Mouse (Mus musculus): ENCODE results near the gene Atg4b. TPM values are rescaled to one million over a fixed set of nuclear protein-coding genes. Genes with fewer than 3 reads are reported as not detected.
A peak's percentile ranks its signal among the peaks of the same experiment; 100 is the strongest.

The Atg4b gene
- total and polyA plus RNA-seq, 3 experiments, result 27.7 to 36.4 (median 33.6) TPM

DNA sequence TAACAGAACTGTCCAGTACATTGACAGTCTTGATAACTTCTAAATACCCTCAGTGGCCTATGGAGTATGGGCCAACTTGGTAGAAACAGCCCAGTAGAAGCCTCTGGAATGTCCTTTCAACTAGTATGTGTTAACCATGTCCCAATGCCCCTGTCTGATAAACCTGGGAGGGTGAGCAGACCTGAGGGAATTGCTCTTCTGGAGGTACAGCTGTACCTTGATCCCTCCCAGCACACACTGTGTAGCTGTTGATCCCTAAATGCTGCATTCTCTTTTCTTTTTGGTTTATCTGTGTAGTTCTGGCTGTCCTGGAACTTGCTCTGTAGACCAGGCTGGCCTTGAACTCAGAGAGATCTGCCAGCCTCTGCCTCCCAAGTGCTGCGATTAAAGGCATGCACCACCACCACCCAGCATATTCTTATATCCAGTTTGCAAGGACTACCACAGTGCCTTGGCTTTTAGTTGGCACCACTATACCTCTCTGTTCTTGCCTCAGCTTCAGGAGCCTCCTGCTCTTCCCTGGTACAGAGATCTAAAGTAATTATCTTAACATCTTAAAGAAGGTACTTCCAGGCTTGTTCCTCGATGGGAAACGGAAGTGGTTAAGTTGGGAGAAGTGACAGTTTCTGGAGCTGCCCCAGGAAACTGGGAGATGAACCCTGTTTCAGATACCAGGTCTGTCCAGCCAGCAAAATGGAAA, 72.6 kb downstream of the Atg4b start:
- H3K27ac ChIP-seq, result peak overlapping the region; percentile 91
- TF ChIP-seq POLR2A (IDR thresholded peaks at IDR 0.05; ENCODE audit: insufficient read depth, low read depth, low read length), result no peak
- no peak for TF ChIP-seq EP300 (IDR thresholded peaks at IDR 0.05; ENCODE audit: insufficient read depth, low read depth, low read length)
- TF ChIP-seq CTCF (IDR thresholded peaks at IDR 0.05), result no peak
- DNase-seq, result no peak
- no peaks in the 10 kb centered on the region for H3K36me3 ChIP-seq (ENCODE audit: control insufficient read depth, insufficient read depth, low read length)
- H3K27me3 ChIP-seq (ENCODE audit: control insufficient read depth, insufficient read depth, low read length), result no peaks in the 10 kb centered on the region
- no peaks in the 10 kb centered on the region for H3K79me2 ChIP-seq (replicated peaks; ENCODE audit: control insufficient read depth, insufficient read depth, low read length)
- WGBS, result 48% methylated on average over 3 of the region's 3 CpGs
- intact Hi-C loops (cut with DNase I), result loop anchor here (2.0 kb wide), 1 partner anchor 19 kb away; no protein-coding TSS in a partner anchor
- peaks cover 3% of the 10 kb centered on the region for H3K4me1 ChIP-seq (ENCODE audit: control insufficient read depth, insufficient read depth, low read length)
- H3K4me3 ChIP-seq, result no peak overlapping the region
- H3K9ac ChIP-seq (ENCODE audit: low read depth, low read length), result no peak overlapping the region

DNA sequence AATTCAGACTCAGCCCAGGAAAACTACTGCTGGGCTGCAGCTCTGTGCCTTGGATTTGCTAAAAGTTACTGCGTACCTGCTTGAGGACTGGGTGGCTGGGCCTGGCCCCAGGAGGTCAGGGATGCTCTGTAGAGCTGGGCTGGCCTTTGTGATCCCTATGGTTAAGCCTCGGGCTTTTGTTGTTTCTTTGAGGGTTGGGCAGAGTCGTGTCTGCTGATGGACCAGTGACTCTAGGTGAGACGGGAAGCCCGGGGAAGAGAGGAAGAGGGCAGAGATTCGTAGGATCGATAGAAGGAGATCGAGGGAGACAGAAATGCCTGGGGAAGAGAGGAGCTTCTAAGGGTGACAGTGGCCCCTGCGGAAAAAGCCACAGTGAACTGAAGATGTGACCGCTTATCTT, 73.3 kb downstream of the Atg4b start, which contains the start of gene D2hgdh:
Gene D2hgdh, plus strand, starts transcription at position 301 of the 400 bp plus-strand sequence.
- Histone ChIP-seq H3K4me1 (ENCODE audit: control insufficient read depth, insufficient read depth, low read length) (peaks cover 3% of the 10 kb centered on the region), H3K79me2 (replicated peaks; ENCODE audit: control insufficient read depth, insufficient read depth, low read length) (no peaks in the 10 kb centered on the region), H3K36me3 (ENCODE audit: control insufficient read depth, insufficient read depth, low read length) (no peaks in the 10 kb centered on the region), H3K27me3 (ENCODE audit: control insufficient read depth, insufficient read depth, low read length) (no peaks in the 10 kb centered on the region), H3K4me3 (peak within 1 kb of the TSS; percentile 65), H3K9ac (ENCODE audit: low read depth, low read length) (peak within 1 kb of the TSS; percentile 67), H3K27ac (peak within 1 kb of the TSS; percentile 91)
- intact Hi-C loops (cut with DNase I), result no loop called here
- TF ChIP-seq CTCF (IDR thresholded peaks at IDR 0.05) (no peak), EP300 (IDR thresholded peaks at IDR 0.05; ENCODE audit: insufficient read depth, low read depth, low read length) (no peak), POLR2A (IDR thresholded peaks at IDR 0.05; ENCODE audit: insufficient read depth, low read depth, low read length) (no peak)
- 15% methylated on average over 10 of the region's 10 CpGs for WGBS
- DNase-seq, result peak in 1 of 2 experiments; percentile 36

DNA sequence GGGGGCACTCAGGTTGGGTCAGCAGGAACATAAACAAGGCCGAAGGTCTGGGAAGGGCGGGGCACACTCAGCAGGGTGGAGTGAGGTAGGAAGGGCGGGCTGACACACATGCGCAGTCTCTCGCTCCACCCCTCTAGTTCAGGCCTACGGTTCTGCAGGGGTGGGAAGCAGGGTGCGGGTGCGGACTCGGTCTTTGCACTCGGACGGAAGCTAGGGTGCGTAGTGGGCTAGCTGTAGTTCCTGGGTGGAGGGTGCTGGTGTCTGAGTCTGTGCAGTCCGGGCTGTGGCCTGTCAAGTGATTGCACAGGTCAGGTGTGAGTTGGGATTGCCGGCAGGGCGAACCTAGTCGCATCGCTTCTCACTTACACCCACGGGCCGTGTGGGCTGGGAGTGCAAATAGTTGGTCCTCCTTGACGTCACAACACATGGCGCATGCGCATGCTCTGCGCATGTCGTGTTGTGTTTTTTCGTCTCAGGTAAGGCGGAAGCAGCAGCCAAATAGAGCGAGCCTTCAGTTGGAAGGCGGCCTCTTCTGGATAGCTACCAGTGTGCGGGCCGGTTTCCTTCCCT, 73.9 kb downstream of the Atg4b start:
- no peaks in the 10 kb centered on the region for H3K79me2 ChIP-seq (replicated peaks; ENCODE audit: control insufficient read depth, insufficient read depth, low read length)
- H3K9ac ChIP-seq (ENCODE audit: low read depth, low read length), result peak overlapping the region; percentile 67
- H3K27ac ChIP-seq, result peak overlapping the region; percentile 91
- peak overlapping the region; percentile 65 for H3K4me3 ChIP-seq
- peak; percentile 94 to 96 for DNase-seq
- H3K4me1 ChIP-seq (ENCODE audit: control insufficient read depth, insufficient read depth, low read length), result peaks cover 3% of the 10 kb centered on the region
- 1% methylated on average over 30 of the region's 30 CpGs for WGBS
- H3K36me3 ChIP-seq (ENCODE audit: control insufficient read depth, insufficient read depth, low read length), result no peaks in the 10 kb centered on the region
- TF ChIP-seq POLR2A (IDR thresholded peaks at IDR 0.05; ENCODE audit: insufficient read depth, low read depth, low read length) (peak; percentile 99), CTCF (IDR thresholded peaks at IDR 0.05) (peak; percentile 39), EP300 (IDR thresholded peaks at IDR 0.05; ENCODE audit: insufficient read depth, low read depth, low read length) (peak; percentile 43; the same call in 1 of the 2 replicates)
- no peaks in the 10 kb centered on the region for H3K27me3 ChIP-seq (ENCODE audit: control insufficient read depth, insufficient read depth, low read length)
- intact Hi-C loops (cut with DNase I), result no loop called here

DNA sequence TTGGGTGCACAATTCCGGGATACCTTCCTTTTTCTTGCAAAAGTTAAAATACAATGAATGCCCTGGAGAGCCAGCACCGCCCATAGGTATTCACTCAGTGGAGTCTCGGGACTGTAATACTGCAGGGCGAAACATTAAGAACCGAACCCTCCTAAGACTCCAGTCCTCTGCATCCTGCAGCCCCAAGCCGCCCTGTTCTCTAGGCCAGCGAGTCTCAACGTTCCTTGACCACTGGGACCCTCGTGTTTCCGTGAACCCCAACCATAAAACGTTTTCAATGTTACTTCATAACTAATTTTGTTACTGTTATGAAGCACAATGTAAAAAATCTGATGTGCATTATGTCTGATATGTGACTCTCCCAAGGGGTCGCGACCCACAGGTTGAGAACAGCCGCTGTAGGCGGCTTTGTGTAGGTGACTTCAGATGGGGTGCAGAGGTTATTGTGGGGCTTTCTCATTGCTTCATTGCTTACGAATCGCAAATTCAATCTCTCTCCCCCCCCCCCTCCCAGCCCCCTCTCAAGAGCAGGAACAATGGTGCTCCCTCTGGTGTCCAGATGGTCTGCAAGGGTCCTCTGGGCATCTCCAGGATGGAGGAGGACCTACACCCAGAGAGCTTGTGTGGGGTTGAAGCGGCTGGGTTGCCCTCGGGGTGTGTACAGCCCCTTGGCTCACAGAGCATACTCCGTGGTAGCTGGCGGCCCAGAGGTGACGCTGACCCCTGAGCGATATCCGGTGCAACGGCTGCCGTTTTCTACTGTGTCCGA, 74.7 kb downstream of the Atg4b start:
- Histone ChIP-seq H3K4me1 (ENCODE audit: control insufficient read depth, insufficient read depth, low read length) (peaks cover 3% of the 10 kb centered on the region), H3K4me3 (peak overlapping the region; percentile 65), H3K79me2 (replicated peaks; ENCODE audit: control insufficient read depth, insufficient read depth, low read length) (no peaks in the 10 kb centered on the region), H3K27me3 (ENCODE audit: control insufficient read depth, insufficient read depth, low read length) (no peaks in the 10 kb centered on the region), H3K27ac (peak overlapping the region; percentile 91), H3K36me3 (ENCODE audit: control insufficient read depth, insufficient read depth, low read length) (no peaks in the 10 kb centered on the region), H3K9ac (ENCODE audit: low read depth, low read length) (peak overlapping the region; percentile 67)
- DNase-seq, result peak in 1 of 2 experiments; percentile 41
- intact Hi-C loops (cut with DNase I), result no loop called here
- 44% methylated on average over 27 of the region's 27 CpGs for WGBS
- TF ChIP-seq EP300 (IDR thresholded peaks at IDR 0.05; ENCODE audit: insufficient read depth, low read depth, low read length), result no peak
- TF ChIP-seq CTCF (IDR thresholded peaks at IDR 0.05), result no peak
- no peak for TF ChIP-seq POLR2A (IDR thresholded peaks at IDR 0.05; ENCODE audit: insufficient read depth, low read depth, low read length)

DNA sequence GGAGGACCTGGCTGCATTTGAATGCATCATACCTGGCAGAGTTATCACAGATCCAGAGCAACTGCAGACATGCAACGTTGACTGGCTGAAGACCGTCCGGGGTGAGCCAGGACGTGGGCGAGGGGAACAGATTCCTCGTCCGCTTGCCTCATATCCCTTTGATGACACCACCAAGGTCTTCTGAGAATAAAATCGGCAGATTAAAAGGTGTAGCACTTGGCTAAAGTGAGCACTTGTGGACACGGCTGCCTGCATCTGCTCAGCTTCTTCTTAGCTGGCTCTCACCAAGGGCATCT, 75.2 kb downstream of the Atg4b start:
- no peak for DNase-seq
- no peaks in the 10 kb centered on the region for H3K79me2 ChIP-seq (replicated peaks; ENCODE audit: control insufficient read depth, insufficient read depth, low read length)
- TF ChIP-seq CTCF (IDR thresholded peaks at IDR 0.05), result no peak
- TF ChIP-seq EP300 (IDR thresholded peaks at IDR 0.05; ENCODE audit: insufficient read depth, low read depth, low read length), result no peak
- H3K27me3 ChIP-seq (ENCODE audit: control insufficient read depth, insufficient read depth, low read length), result no peaks in the 10 kb centered on the region
- no peaks in the 10 kb centered on the region for H3K36me3 ChIP-seq (ENCODE audit: control insufficient read depth, insufficient read depth, low read length)
- H3K4me1 ChIP-seq (ENCODE audit: control insufficient read depth, insufficient read depth, low read length), result peaks cover 3% of the 10 kb centered on the region
- no peak overlapping the region for H3K9ac ChIP-seq (ENCODE audit: low read depth, low read length)
- H3K4me3 ChIP-seq, result no peak overlapping the region
- H3K27ac ChIP-seq, result no peak overlapping the region
- intact Hi-C loops (cut with DNase I), result no loop called here
- 88% methylated on average over 9 of the region's 9 CpGs for WGBS
